Mouse (Mus musculus) heart, adult 18-20 months (tissue): ENCODE results near the gene Zar1. TPM values are rescaled to one million over a fixed set of nuclear protein-coding genes. Genes with fewer than 3 reads are reported as not detected.

ENCODE experiments used
- total RNA-seq, 2 experiments: library from RNA; stranded (reverse); gene quantifications; 2 replicates each; pipeline ENCODE4 v1.2.3; 2021

Zar1 gene
- total RNA-seq, 2 experiments from 2014 or later: not detected

Other genes with a start within 250 kb of the Zar1 start
- gene Corin, start 76.8 kb downstream of the Zar1 start, total RNA-seq: 100 to 1,000 TPM; 117 to 153 TPM
- gene Nfxl1, start 21.6 kb downstream of the Zar1 start, total RNA-seq: 1 to 10 TPM; 3.6 to 4.9 TPM
- gene Gm5868, start 6.3 kb upstream of the Zar1 start, total RNA-seq: not detected
- under 1 TPM in 1 of 2 experiments, not detected in 1; 0.18 TPM for gene Cnga1, start 63.0 kb upstream of the Zar1 start, total RNA-seq
- gene Nipal1, start 66.5 kb upstream of the Zar1 start, total RNA-seq: not detected
- under 1 TPM; 0.10 to 0.51 TPM for gene Txk, start 171.5 kb upstream of the Zar1 start, total RNA-seq